Mouse (Mus musculus): ENCODE data around the gene F830045P16Rik.

- no peak for TF ChIP-seq CTCF (conservative IDR thresholded peaks at IDR 0.05; ENCODE audit: low read length)
- no peak for TF ChIP-seq POU5F1 (IDR thresholded peaks at IDR 0.05; ENCODE audit: borderline replicate concordance, low read length)
- no peak for TF ChIP-seq NANOG (IDR thresholded peaks at IDR 0.05; ENCODE audit: borderline replicate concordance, low read length)
Measured at GRCm38 (mm10) chr2:129536377-129536776, at the start of gene F830045P16Rik.
